Mouse (Mus musculus) kidney, embryonic 14.5 days (tissue): Measurements from ENCODE around the gene Mllt10. TPM values are rescaled to one million over a fixed set of nuclear protein-coding genes. Genes with fewer than 3 reads are reported as not detected.

Source experiments
- ATAC-seq: fragments of 200-750 bp; cut with Nextera tagmentation; 2 replicates; pipeline ENCODE4 v1.8.0; 2017; ENCODE audit warnings: moderate number of reproducible peaks, mild to moderate bottlenecking, moderate TSS enrichment, moderate library complexity; ENCODE audit not compliant: low FRiP score, low TSS enrichment
- H3K27ac ChIP-seq: fragments of 300-500 bp; sonication (generic); 2 replicates; pipeline ENCODE4 v1.5.1; 2014; ENCODE audit warnings: low read depth, mild to moderate bottlenecking, low read length, moderate library complexity, mixed read lengths
- H3K27me3 ChIP-seq: fragments of 300-500 bp; sonication (generic); 2 replicates; pipeline ENCODE4 v1.6.1; 2014; ENCODE audit warnings: mild to moderate bottlenecking, low read length; ENCODE audit not compliant: control insufficient read depth, insufficient read depth
- H3K36me3 ChIP-seq: fragments of 300-500 bp; sonication (generic); 2 replicates; pipeline ENCODE4 v1.6.1; 2014; ENCODE audit warnings: low read length, mixed read lengths; ENCODE audit not compliant: control insufficient read depth, insufficient read depth
- H3K4me1 ChIP-seq: fragments of 300-500 bp; sonication (generic); 2 replicates; pipeline ENCODE4 v1.6.1; 2014; ENCODE audit warnings: low read length, mixed read lengths; ENCODE audit not compliant: control insufficient read depth, insufficient read depth
- H3K4me2 ChIP-seq: fragments of 300-500 bp; sonication (generic); replicated peaks from 2 replicates; pipeline ENCODE4 v1.6.1; 2014; ENCODE audit warnings: low read depth, mild to moderate bottlenecking, low read length
- H3K4me3 ChIP-seq: fragments of 300-500 bp; sonication (generic); 2 replicates; pipeline ENCODE4 v1.5.1; 2014; ENCODE audit warnings: mild to moderate bottlenecking, low read length
- H3K9ac ChIP-seq: fragments of 300-500 bp; sonication (generic); 2 replicates; pipeline ENCODE4 v1.6.1; 2014; ENCODE audit warnings: low read depth, mild to moderate bottlenecking, low read length, moderate library complexity
- H3K9me3 ChIP-seq: fragments of 300-500 bp; sonication (generic); 2 replicates; pipeline ENCODE4 v1.6.1; 2016; ENCODE audit warnings: low read length; ENCODE audit not compliant: control insufficient read depth
- WGBS: fragments of 180-500 bp; shearing (Covaris S2); extraction: QIAGEN DNeasy Blood & Tissue Kit; methylation state at CpG from one replicate; pipeline ENCODE4 v1.1.7; 2014; 5-methylcytosine and 5-hydroxymethylcytosine counted together
- polyA plus RNA-seq: library from polyadenylated mRNA; unstranded; fragments of >200 nt; fragmentation: Nextera tagmentation; extraction: Ambion mirVana; gene quantifications from 2 replicates; pipeline ENCODE4 v1.2.1, GENCODE M21; 2014

The Mllt10 gene
- polyA plus RNA-seq, 1 experiment from 2014 or later, result 58.7 TPM

DNA sequence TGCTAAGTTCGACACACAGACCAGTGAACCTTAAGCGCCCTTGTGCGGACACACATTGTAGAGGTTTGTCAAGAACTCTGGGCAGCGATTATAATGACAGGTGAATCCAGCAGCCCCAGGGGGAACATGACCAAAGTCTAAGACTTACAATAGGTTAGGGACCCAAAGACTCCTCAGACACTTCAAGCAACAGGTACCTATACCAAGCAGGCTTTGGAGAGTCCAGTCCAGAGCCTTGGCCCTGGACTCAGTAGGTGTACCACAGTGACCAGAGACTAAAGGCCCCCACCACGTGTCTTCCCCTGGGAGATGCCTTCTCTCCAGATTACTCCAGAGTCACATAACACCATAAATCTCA is 22.5 kb upstream of the Mllt10 start:
- Histone ChIP-seq H3K4me1 (peaks cover 31% of the 10 kb centered on the region), H3K36me3 (no peaks in the 10 kb centered on the region), H3K27ac (peak overlapping the region; percentile 72; the same call in 1 of the 2 replicates), H3K9me3 (no peaks in the 10 kb centered on the region), H3K4me3 (no peak overlapping the region), H3K4me2 (peak overlapping the region; percentile 88; the same call in 1 of the 2 replicates), H3K27me3 (no peaks in the 10 kb centered on the region), H3K9ac (peak overlapping the region; percentile 83; the same call in 1 of the 2 replicates)
- no peak for ATAC-seq
- WGBS, result 36% methylated on average over 5 of the region's 5 CpGs

DNA sequence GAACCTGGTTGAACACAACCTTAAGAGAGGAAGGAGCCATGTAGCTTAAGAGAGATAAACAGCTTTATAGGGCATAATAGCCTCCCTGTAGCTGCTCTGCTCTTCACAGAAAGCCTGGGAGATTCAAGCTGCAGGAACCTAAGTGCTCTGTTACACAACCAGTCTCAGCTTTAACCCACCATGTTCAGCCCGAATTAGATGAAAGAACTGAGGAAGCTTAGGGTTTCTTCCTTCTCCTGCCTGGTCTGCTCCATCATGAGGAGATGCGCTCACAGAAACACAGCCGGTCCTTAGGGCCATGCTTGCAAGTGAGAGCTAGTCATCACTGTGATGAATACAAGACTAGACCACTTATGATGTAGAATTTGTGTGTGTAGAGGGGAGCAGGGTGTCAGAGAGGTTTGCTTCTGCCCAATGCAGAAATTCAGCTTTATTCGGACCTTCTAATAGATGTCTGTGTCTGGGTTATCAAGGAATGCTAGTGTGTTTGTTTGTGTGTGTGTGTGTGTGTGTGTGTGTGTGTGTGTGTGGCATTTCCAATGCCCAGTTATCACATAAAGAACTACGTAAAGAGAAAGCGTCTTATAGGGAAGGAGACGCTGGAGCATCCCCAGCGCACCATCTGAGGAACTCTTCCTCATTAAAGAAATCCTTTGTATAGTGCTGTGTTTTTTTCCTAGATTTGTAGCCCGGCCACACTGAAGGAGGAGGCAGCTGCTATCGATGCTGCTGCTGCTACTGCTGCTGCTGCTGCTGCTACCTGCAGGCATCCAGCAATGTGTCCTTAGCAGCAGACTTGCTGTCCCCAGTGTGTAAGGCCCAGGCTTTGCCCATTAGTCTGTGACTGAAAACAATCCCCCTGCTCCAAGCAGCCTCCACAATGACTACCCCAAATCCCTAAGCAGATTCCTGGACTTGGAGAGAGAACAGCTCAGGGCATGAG is 21.6 kb upstream of the Mllt10 start:
- Histone ChIP-seq H3K27ac (0 out of 2 replicates have a peak overlapping the region, but pooled peaks have one; percentile 12), H3K4me2 (no peak overlapping the region), H3K36me3 (no peaks in the 10 kb centered on the region), H3K9me3 (no peaks in the 10 kb centered on the region), H3K27me3 (no peaks in the 10 kb centered on the region), H3K9ac (0 out of 2 replicates have a peak overlapping the region, but pooled peaks have one; percentile 35), H3K4me3 (no peak overlapping the region), H3K4me1 (peaks cover 36% of the 10 kb centered on the region)
- no peak for ATAC-seq
- 58% methylated on average over 10 of the region's 10 CpGs for WGBS

DNA sequence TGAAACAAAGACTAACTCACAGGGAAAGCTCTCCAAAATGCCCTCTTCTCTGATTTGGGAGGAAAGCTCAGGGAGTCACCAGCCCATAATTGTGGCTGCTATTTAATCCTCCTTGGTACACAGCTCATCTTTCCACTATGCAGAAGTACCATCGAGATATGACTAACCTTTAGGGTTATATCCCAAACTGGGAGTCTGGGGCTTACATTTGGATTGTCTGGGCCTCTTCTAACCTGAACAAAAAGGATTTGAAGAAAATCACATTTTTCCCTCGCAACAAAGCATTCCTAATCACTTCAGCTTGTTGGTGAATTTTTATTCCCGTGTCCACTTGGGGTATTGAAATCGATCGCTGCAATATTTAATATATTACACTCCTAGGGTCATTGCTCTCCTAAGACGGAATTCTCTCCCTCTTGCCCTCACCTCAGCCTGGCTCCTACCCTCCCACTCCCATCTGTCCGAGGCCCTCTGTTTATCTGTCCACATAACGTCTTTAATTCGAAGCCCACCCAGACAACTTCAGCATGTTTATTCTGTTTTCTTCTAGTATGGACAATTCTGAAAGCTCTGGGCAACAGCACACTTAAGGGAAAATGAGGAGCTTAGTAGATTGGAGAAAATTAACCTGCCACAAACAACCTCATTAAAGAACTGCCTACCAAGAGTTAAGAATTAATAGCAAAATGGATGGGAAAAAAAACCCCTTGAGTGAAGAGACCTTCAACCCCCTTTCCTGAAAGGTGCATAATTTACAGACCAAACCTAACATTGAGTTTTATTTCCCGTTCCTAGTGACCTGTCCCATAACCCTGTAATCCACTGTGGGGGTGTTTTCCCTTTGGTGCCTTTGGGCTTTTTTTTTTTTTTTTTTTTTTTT is 20.4 kb upstream of the Mllt10 start:
- Histone ChIP-seq H3K27me3 (no peaks in the 10 kb centered on the region), H3K4me3 (no peak overlapping the region), H3K27ac (no peak overlapping the region; the same call in 1 of the 2 replicates), H3K4me1 (peaks cover 47% of the 10 kb centered on the region), H3K36me3 (no peaks in the 10 kb centered on the region), H3K4me2 (no peak overlapping the region), H3K9me3 (no peaks in the 10 kb centered on the region), H3K9ac (no peak overlapping the region)
- no peak for ATAC-seq
- 32% methylated on average over 10 of the region's 10 CpGs for WGBS

DNA sequence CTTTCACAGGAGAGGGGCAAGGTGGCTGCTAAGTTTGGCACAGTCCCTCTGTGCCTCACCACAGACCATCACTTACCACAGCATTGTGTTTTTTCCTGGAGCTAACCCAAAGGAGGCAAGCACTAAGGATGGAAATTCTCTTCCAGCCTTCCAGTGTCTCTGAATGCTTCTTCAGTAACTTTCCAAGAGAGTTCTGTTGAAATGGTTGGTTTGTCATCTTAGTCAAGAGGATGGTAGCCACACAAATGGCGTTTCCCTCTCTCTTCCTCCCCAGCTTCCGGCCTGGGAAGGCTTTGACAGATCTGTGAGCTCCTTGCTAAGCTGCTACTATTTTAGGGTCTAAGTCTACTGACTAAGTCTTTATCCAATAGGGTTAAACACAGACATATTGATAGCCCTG is 17.5 kb upstream of the Mllt10 start, which contains the start of gene A930004D18Rik:
TSS of gene A930004D18Rik (minus strand) at position 247 of the 400 bp plus-strand sequence.
- whole genome bisulfite sequencing, result 81% methylated on average over 2 of the region's 2 CpGs
- Histone ChIP-seq H3K4me2 (no peak within 1 kb of the TSS), H3K4me1 (peaks cover 57% of the 10 kb centered on the region)

DNA sequence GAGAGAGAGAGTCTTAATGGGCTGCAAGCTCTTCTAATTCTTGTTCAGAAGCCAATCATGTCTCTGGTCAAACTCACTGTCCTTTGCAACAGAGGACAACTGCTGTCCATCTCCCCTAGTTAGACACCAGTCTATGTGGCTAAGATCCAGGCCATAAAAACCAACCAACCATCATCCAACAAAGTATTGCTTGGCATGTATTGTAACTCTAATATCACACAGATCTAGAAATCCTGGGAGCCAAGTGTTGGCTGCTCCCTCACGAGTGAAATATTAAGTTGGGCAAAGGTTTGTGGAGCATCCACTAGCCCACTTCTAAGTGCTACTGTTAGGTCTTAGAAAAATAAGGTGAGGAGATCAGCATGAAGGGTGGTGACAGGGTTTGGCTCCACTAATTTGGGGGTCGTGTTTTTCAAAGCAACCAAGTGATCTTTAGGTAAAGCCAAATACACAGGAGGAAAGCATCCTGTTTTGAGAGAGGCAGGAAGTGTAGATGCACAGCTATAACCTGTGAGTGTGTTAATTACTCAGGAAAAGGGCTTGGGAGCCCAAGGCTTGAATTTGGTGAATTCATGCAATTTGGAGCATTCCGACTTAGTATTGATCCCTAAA is 16.8 kb upstream of the Mllt10 start:
- peaks cover 57% of the 10 kb centered on the region for H3K4me1 ChIP-seq

More for the DNA sequence above, 17.5 kb upstream of the Mllt10 start, which contains the start of gene A930004D18Rik:
- Histone ChIP-seq H3K27ac (no peak within 1 kb of the TSS; the same call in 1 of the 2 replicates), H3K27me3 (no peaks in the 10 kb centered on the region), H3K36me3 (no peaks in the 10 kb centered on the region), H3K4me3 (no peak within 1 kb of the TSS), H3K9me3 (no peaks in the 10 kb centered on the region), H3K9ac (no peak within 1 kb of the TSS)
- no peak for ATAC-seq

DNA sequence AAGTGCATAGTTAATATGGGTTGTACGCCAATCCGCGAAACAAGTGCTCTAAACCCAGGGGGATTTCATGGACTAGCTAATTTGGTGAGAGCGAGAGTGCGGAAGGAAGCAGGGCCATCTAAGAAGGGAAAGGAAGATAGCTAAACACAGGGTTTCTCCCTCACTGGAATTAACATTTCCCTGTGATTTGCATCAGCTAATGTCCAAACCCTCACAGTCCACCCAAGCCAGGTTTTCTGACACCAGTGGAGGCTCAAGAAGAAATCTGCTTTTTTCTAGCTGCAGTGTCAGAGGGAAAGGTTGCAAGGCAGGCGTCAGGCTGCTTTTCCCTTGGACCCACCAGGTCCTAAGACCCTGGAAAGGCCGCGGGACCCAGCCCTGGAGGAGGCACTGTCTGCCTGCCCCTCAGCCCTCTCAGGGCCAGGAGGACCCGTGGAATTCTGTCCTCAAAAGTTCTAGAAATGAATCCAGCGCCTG is 16.1 kb upstream of the Mllt10 start:
- no peak for ATAC-seq
- Histone ChIP-seq H3K4me1 (peaks cover 57% of the 10 kb centered on the region), H3K9ac (peak overlapping the region; percentile 73; the same call in 1 of the 2 replicates), H3K36me3 (no peaks in the 10 kb centered on the region), H3K4me2 (no peak overlapping the region), H3K4me3 (no peak overlapping the region), H3K9me3 (no peaks in the 10 kb centered on the region), H3K27me3 (no peaks in the 10 kb centered on the region), H3K27ac (peak overlapping the region; percentile 92)
- WGBS, result 45% methylated on average over 10 of the region's 10 CpGs

More for the DNA sequence above, 16.8 kb upstream of the Mllt10 start:
- Histone ChIP-seq H3K27ac (no peak overlapping the region; the same call in 1 of the 2 replicates), H3K4me3 (no peak overlapping the region), H3K27me3 (no peaks in the 10 kb centered on the region), H3K9me3 (no peaks in the 10 kb centered on the region), H3K36me3 (no peaks in the 10 kb centered on the region), H3K9ac (no peak overlapping the region), H3K4me2 (no peak overlapping the region)
- 40% methylated on average over 3 of the region's 3 CpGs for WGBS
- no peak for ATAC-seq

DNA sequence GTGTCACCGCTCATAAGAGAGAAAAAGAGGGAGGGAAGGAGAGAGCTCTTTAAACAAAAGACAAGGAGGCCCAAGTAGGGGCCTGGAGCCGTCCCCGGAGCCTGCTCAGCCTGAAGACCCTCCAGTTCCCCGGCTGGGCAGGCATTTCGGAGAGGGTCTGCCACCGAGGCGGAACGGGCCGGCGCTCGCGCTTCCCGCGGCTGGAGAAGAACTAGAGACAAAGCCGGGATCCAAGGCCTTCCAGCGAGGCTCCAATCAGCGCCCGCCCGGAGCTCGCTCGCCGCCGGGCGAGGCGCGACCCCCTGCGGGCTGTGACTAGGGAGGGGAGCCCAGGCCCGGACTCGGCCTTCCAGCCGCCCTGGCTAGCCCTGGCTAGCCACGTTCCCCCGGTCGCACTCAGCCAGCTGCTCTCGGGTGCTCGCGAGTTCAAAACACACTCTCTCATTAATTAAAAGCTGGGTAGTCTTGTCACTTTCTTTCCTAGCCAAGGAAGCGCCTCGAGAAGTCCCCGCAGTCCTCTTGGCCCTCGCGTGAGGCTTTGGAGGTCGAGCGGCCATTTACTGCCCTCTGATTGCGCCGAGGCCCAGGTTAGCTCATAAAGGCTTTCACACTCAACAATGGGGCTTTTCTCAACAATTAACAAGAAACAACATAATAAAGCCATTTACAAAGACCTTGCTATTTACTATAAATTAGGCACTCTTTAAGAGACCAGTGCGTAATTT is 15.3 kb upstream of the Mllt10 start:
- H3K9me3 ChIP-seq, result no peaks in the 10 kb centered on the region
- H3K27me3 ChIP-seq, result no peaks in the 10 kb centered on the region
- H3K4me1 ChIP-seq, result peaks cover 55% of the 10 kb centered on the region
- WGBS, result 6% methylated on average over 46 of the region's 46 CpGs
- H3K9ac ChIP-seq, result peak overlapping the region; percentile 73
- ATAC-seq, result peak; percentile 62
- no peaks in the 10 kb centered on the region for H3K36me3 ChIP-seq
- peak overlapping the region; percentile 20 for H3K4me3 ChIP-seq
- H3K4me2 ChIP-seq, result peak overlapping the region; percentile 50
- H3K27ac ChIP-seq, result peak overlapping the region; percentile 92
